Mouse (Mus musculus) bone marrow, adult 2 months (tissue): ENCODE data around the gene Fam136a.

ENCODE experiments used
- CTCF ChIP-seq: fragments of 200-500 bp; IDR thresholded peaks from 2 replicates; pipeline ENCODE4 v1.5.1; 2011; ENCODE audit warnings: low read length, control low read depth; ENCODE audit not compliant: control insufficient read depth, insufficient read depth
- POLR2A ChIP-seq: fragments of 200-500 bp; IDR thresholded peaks from 2 replicates; pipeline ENCODE4 v1.6.1; 2011; ENCODE audit warnings: low read depth, mild to moderate bottlenecking, control low read depth, low read length, borderline replicate concordance; ENCODE audit not compliant: control insufficient read depth

DNA sequence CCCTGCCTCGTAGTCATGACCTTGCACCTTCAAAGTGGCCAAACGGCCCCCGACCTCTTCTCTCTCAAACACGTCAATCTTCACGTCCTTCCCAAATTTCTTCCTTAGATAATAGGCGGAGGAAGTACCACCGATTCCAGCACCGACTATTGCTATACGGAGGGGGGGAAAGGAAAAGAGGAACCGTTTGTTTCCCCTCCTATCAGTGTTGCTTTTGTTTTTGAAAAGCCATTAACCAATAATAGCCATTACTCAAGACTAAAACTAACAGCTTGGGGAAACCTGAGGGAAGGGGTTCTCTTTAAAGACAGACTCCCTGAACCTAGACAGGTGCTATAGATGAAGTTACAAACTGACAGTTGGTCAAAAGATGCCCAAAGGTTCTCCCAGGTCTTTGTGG is 30.5 kb downstream of the Fam136a start:
- TF ChIP-seq CTCF (no peak), POLR2A (no peak)
